Mouse (Mus musculus): Measurements from ENCODE around the gene Tcte1. TPM values are rescaled to one million over a fixed set of nuclear protein-coding genes. Genes with fewer than 3 reads are reported as not detected.

Gene Tcte1
- polyA plus RNA-seq, 1 experiment from 2014 or later, result 1.7 TPM

GRCm38 (mm10) chr17:45556107-45556489 lies 32.9 kb downstream of the Tcte1 start:
- Histone ChIP-seq H3K4me1 (ENCODE audit: control insufficient read depth, insufficient read depth, low read length) (peaks cover 10% of the 10 kb centered on the region), H3K27ac (ENCODE audit: low read depth, low read length) (no peak overlapping the region), H3K27me3 (ENCODE audit: control insufficient read depth, insufficient read depth, low read length) (peaks cover 7% of the 10 kb centered on the region; the same call in 1 of the 2 replicates), H3K9ac (ENCODE audit: low read length) (peak overlapping the region; percentile 77), H3K4me3 (ENCODE audit: low read depth, low read length) (peak overlapping the region; percentile 61), H3K9me3 (ENCODE audit: control insufficient read depth, low read length) (no peaks in the 10 kb centered on the region), H3K4me2 (peak overlapping the region; percentile 98), H3K36me3 (ENCODE audit: control insufficient read depth, insufficient read depth, low read length) (no peaks in the 10 kb centered on the region)
- DNase-seq (ENCODE audit: low spot score, missing footprints) (peak; percentile 92), ATAC-seq (ENCODE audit: low FRiP score) (no peak)
- 5% methylated on average over 14 of the region's 14 CpGs for WGBS

DNA sequence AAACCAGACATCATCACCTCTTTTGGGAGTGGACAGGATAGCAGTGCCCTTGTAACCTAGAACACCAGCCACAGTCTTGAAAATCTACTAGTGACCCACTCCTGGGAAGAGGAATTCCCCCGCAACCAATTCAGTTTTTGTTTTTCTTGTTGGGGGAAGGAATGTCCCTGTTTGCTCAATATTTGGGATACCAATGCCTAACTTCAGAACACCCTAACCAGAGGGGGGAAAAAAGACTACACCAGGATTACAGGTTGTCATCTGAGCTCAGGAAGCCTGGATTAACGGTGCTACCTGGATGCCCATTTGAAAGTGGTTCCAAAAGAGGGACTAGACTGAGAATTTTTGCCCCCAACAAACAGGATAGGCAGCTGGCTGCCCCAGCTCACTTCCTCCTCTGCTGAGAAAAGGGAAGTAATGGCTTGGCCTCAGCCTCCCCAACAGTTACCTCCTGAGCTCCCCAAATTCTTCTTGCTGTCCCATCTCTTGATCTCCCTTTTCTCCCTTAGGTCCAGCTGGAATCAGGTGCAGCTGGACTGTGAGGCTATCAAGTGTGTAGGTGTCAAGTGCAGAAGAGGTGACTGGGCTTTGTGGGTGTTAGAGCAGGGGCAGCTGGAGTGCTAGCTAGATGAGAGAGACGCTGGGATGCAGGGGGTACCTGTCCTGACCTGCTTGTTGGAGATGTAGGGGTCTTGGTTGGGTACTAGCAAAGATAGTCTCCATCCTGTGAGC lies 33.4 kb downstream of the Tcte1 start:
- peaks cover 7% of the 10 kb centered on the region; the same call in 1 of the 2 replicates for H3K27me3 ChIP-seq (ENCODE audit: control insufficient read depth, insufficient read depth, low read length)
- H3K27ac ChIP-seq (ENCODE audit: low read depth, low read length), result no peak overlapping the region
- peak overlapping the region; percentile 61 for H3K4me3 ChIP-seq (ENCODE audit: low read depth, low read length)
- peak overlapping the region; percentile 98 for H3K4me2 ChIP-seq
- H3K4me1 ChIP-seq (ENCODE audit: control insufficient read depth, insufficient read depth, low read length), result peaks cover 10% of the 10 kb centered on the region
- ATAC-seq (ENCODE audit: low FRiP score), result no peak
- H3K9me3 ChIP-seq (ENCODE audit: control insufficient read depth, low read length), result no peaks in the 10 kb centered on the region
- DNase-seq (ENCODE audit: low spot score, missing footprints), result no peak
- peak overlapping the region; percentile 77 for H3K9ac ChIP-seq (ENCODE audit: low read length)
- 82% methylated on average over 3 of the region's 3 CpGs for WGBS
- no peaks in the 10 kb centered on the region for H3K36me3 ChIP-seq (ENCODE audit: control insufficient read depth, insufficient read depth, low read length)

- no peak overlapping the region for H3K4me3 ChIP-seq (ENCODE audit: low read depth, low read length)
- H3K9me3 ChIP-seq (ENCODE audit: control insufficient read depth, low read length), result no peaks in the 10 kb centered on the region
- no peak overlapping the region for H3K27ac ChIP-seq (ENCODE audit: low read depth, low read length)
- H3K4me2 ChIP-seq, result no peak overlapping the region
- 78% methylated on average over 6 of the region's 7 CpGs for WGBS
- H3K27me3 ChIP-seq (ENCODE audit: control insufficient read depth, insufficient read depth, low read length), result peaks cover 7% of the 10 kb centered on the region; the same call in 1 of the 2 replicates
- H3K9ac ChIP-seq (ENCODE audit: low read length), result no peak overlapping the region
- H3K36me3 ChIP-seq (ENCODE audit: control insufficient read depth, insufficient read depth, low read length), result no peaks in the 10 kb centered on the region
- H3K4me1 ChIP-seq (ENCODE audit: control insufficient read depth, insufficient read depth, low read length), result peaks cover 4% of the 10 kb centered on the region
- ATAC-seq (ENCODE audit: low FRiP score) (no peak), DNase-seq (ENCODE audit: low spot score, missing footprints) (no peak)
Measured at GRCm38 (mm10) chr17:45557246-45557824, 34.1 kb downstream of the Tcte1 start.

DNA sequence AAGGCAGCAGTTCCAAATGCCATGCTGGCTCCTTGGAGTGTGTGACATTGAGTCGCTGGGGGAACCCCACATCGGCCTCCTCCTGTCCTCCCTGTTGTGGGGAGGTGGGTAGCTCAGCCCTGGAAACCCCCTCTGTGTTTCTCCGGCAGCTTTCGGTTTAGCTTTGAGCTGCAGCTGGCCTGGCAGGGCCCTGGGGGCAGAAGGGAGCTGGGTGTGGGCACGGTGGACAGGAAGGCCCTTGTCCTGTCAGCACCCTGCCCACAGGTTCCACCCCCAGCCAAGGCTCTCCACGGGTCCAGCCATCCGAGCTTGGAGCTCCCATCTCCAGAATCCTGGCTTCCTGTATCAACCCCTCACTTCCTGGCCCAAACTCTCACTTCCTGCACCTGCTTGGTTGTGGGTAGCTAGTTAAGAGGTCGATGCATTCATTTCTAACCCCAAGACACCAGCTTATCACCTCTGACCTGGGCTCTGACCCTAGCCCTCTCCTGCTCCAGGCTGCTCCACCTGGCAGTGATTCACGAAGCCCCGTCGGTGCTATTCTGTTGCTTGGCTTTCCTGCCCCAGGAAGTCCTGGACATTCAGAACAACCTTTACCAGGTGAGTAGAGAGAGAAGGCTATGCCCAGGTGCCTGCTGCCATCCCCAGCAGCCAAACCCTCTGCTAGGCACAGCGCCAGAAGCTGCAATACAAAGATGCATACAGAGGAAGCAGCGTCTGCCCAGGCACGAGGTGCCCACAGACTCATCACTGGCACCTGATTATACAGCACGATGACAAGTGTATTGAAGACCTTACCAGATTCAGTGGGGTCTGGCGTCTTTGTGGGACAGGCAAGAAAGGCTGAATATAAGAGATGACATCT lies 35.0 kb downstream of the Tcte1 start:
- Histone ChIP-seq H3K27ac (ENCODE audit: low read depth, low read length) (no peak overlapping the region), H3K9ac (ENCODE audit: low read length) (no peak overlapping the region), H3K27me3 (ENCODE audit: control insufficient read depth, insufficient read depth, low read length) (peaks cover 7% of the 10 kb centered on the region; the same call in 1 of the 2 replicates), H3K4me3 (ENCODE audit: low read depth, low read length) (no peak overlapping the region), H3K4me2 (no peak overlapping the region), H3K4me1 (ENCODE audit: control insufficient read depth, insufficient read depth, low read length) (peaks cover 4% of the 10 kb centered on the region), H3K9me3 (ENCODE audit: control insufficient read depth, low read length) (no peaks in the 10 kb centered on the region), H3K36me3 (ENCODE audit: control insufficient read depth, insufficient read depth, low read length) (no peaks in the 10 kb centered on the region)
- DNase-seq (ENCODE audit: low spot score, missing footprints) (no peak), ATAC-seq (ENCODE audit: low FRiP score) (no peak)
- 70% methylated on average over 16 of the region's 16 CpGs for WGBS

- Histone ChIP-seq H3K9me3 (ENCODE audit: control insufficient read depth, low read length) (no peaks in the 10 kb centered on the region), H3K27ac (ENCODE audit: low read depth, low read length) (no peak overlapping the region), H3K4me1 (ENCODE audit: control insufficient read depth, insufficient read depth, low read length) (peaks cover 10% of the 10 kb centered on the region), H3K36me3 (ENCODE audit: control insufficient read depth, insufficient read depth, low read length) (no peaks in the 10 kb centered on the region), H3K4me2 (no peak overlapping the region), H3K9ac (ENCODE audit: low read length) (no peak overlapping the region), H3K4me3 (ENCODE audit: low read depth, low read length) (no peak overlapping the region), H3K27me3 (ENCODE audit: control insufficient read depth, insufficient read depth, low read length) (peaks cover 7% of the 10 kb centered on the region; the same call in 1 of the 2 replicates)
- ATAC-seq (ENCODE audit: low FRiP score) (no peak), DNase-seq (ENCODE audit: low spot score, missing footprints) (no peak)
- WGBS, result 91% methylated on average over 15 of the region's 15 CpGs
Measured at GRCm38 (mm10) chr17:45559732-45560525, 36.7 kb downstream of the Tcte1 start.

DNA sequence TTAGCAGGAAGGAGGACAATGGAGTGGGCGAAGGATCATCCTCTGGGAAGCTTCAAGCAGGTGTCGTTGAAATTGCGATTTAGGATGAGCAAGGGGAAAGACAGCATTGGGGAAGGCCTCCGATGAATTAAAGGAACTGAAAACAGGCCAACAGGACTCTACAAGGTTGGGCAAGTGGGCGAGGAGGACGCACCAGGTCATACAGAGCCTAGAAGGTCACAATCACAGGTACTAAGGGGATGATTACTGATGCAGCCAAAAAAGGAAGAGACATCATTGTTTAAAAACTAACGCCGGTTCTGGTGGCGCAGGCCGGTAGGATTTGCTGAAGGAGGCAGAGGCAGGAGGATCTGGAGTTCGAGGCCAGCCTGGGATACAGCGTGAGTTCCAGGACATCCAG lies 40.0 kb downstream of the Tcte1 start:
- no peak overlapping the region for H3K4me2 ChIP-seq
- no peak for ATAC-seq (ENCODE audit: low FRiP score)
- WGBS, result 78% methylated on average over 12 of the region's 12 CpGs
- H3K9me3 ChIP-seq (ENCODE audit: control insufficient read depth, low read length), result no peaks in the 10 kb centered on the region
- no peak overlapping the region; the same call in 1 of the 2 replicates for H3K9ac ChIP-seq (ENCODE audit: low read length)
- H3K4me3 ChIP-seq (ENCODE audit: low read depth, low read length), result no peak overlapping the region
- DNase-seq (ENCODE audit: low spot score, missing footprints), result no peak
- H3K4me1 ChIP-seq (ENCODE audit: control insufficient read depth, insufficient read depth, low read length), result peaks cover 18% of the 10 kb centered on the region
- peaks cover 11% of the 10 kb centered on the region for H3K36me3 ChIP-seq (ENCODE audit: control insufficient read depth, insufficient read depth, low read length)
- H3K27me3 ChIP-seq (ENCODE audit: control insufficient read depth, insufficient read depth, low read length), result no peaks in the 10 kb centered on the region
- H3K27ac ChIP-seq (ENCODE audit: low read depth, low read length), result no peak overlapping the region

DNA sequence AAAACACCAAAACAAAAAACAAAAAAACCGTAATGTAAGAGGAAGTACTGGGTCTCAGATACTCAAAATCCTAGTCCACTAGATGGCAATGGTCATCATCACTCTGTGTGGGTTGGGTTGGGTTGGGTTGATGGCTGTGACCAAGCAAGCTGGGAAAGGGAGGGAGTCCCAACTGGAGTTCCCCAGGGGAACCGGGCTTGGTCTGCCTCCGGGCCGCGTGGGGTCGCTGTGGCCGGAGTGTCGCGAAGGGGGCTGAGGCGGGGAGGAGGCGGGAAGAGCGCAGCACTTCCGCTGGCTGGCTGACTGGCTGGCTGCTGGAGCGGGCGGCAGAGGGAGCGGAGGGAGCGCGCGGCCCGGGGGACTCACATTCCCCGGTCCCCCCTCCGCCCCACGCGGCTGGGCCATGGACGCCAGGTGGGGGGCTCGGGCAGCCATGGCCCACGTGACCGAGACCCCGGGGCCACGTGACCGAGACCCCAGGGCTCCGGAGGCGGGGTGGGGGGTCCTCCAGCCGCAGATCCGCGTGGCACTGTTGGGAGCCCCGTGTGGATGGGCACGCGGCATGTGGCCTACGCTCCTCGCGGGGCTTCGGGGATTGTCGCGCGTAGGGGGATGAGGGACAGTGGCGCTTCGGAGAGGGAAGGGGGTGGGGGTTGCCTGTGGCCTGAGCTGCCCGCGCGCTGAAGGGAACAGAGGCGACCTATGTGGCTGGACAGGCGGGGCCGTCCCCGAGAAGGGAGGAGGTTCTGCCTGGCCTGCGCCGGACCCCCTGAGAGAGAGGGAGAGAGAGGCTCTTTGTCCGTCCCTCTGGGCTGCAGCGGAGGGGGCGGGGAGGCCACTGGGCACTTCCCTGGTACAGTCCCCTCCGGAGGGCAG lies 40.7 kb downstream of the Tcte1 start, which contains the start of gene Slc35b2:
Gene Slc35b2 (plus strand): TSS at position 220 of the 876 bp plus-strand sequence.
- H3K36me3 ChIP-seq (ENCODE audit: control insufficient read depth, insufficient read depth, low read length), result peaks cover 17% of the 10 kb centered on the region
- peak within 1 kb of the TSS; percentile 84 for H3K27ac ChIP-seq (ENCODE audit: low read depth, low read length)
- H3K4me3 ChIP-seq (ENCODE audit: low read depth, low read length), result peak within 1 kb of the TSS; percentile 81
- peaks cover 18% of the 10 kb centered on the region for H3K4me1 ChIP-seq (ENCODE audit: control insufficient read depth, insufficient read depth, low read length)
- H3K9ac ChIP-seq (ENCODE audit: low read length), result peak within 1 kb of the TSS; percentile 90
- H3K9me3 ChIP-seq (ENCODE audit: control insufficient read depth, low read length), result no peaks in the 10 kb centered on the region
- H3K4me2 ChIP-seq, result peak within 1 kb of the TSS; percentile 98
- ATAC-seq (ENCODE audit: low FRiP score) (peak; percentile 88), DNase-seq (ENCODE audit: low spot score, missing footprints) (peak; percentile 99)
- WGBS, result under 1% methylated on average over 44 of the region's 61 CpGs
- H3K27me3 ChIP-seq (ENCODE audit: control insufficient read depth, insufficient read depth, low read length), result no peaks in the 10 kb centered on the region
